Mouse (Mus musculus): Measurements from ENCODE around the gene Armh3. TPM values are rescaled to one million over a fixed set of nuclear protein-coding genes. Genes with fewer than 3 reads are reported as not detected.
A peak's percentile ranks its signal among the peaks of the same experiment; 100 is the strongest.

The Armh3 gene
- total and polyA plus RNA-seq, 3 experiments = 4.1 to 10.8 TPM; not detected in 1

- Histone ChIP-seq H3K9ac (ENCODE audit: control insufficient read depth, low read depth, low read length, poor library complexity, severe bottlenecking) (no peak overlapping the region), H3K4me1 (ENCODE audit: control insufficient read depth in 1 of 2, insufficient read depth in 2 of 2, low read length in 2 of 2) (peaks cover 0 to 4% of the 10 kb centered on the region in 2 experiments; a peak in 1 of 4 replicates), H3K36me3 (ENCODE audit: control insufficient read depth in 1 of 2, insufficient read depth in 2 of 2, low read length in 2 of 2) (peaks cover 0 to 6% of the 10 kb centered on the region in 2 experiments; a peak in 2 of 4 replicates), H3K4me3 (ENCODE audit: control insufficient read depth in 1 of 2, insufficient read depth in 1 of 2, low read depth in 2 of 2, low read length in 2 of 2) (no peak overlapping the region), H3K27ac (ENCODE audit: control insufficient read depth, low read depth, low read length) (no peak overlapping the region), H3K27me3 (ENCODE audit: control insufficient read depth in 1 of 2, insufficient read depth in 2 of 2, low read length in 2 of 2) (no peaks in the 10 kb centered on the region), H3K79me2 (ENCODE audit: control insufficient read depth, insufficient read depth, low read length, poor library complexity) (no peaks in the 10 kb centered on the region), H3K9me3 (replicated peaks; ENCODE audit: insufficient read depth, low read length) (no peaks in the 10 kb centered on the region)
- no peak for DNase-seq (ENCODE audit: low read depth, low spot score)
- TF ChIP-seq MAX (IDR thresholded peaks at IDR 0.05; ENCODE audit: low read length) (no peak), NELFE (IDR thresholded peaks at IDR 0.05; ENCODE audit: low read depth, low read length) (no peak), USF2 (IDR thresholded peaks at IDR 0.05; ENCODE audit: borderline replicate concordance in 1 of 2, insufficient read depth in 1 of 2, low read depth in 1 of 2, low read length in 2 of 2) (no peak)
Observed at GRCm38 (mm10) chr19:45833665-45834064, 164.6 kb downstream of the Armh3 start.

GRCm38 (mm10) chr19:45830679-45831078, 167.6 kb downstream of the Armh3 start:
- Histone ChIP-seq H3K79me2 (ENCODE audit: control insufficient read depth, insufficient read depth, low read length, poor library complexity) (no peaks in the 10 kb centered on the region), H3K4me1 (ENCODE audit: control insufficient read depth in 1 of 2, insufficient read depth in 2 of 2, low read length in 2 of 2) (no peaks in the 10 kb centered on the region), H3K27ac (ENCODE audit: control insufficient read depth, low read depth, low read length) (no peak overlapping the region), H3K9ac (ENCODE audit: control insufficient read depth, low read depth, low read length, poor library complexity, severe bottlenecking) (no peak overlapping the region), H3K36me3 (ENCODE audit: control insufficient read depth in 1 of 2, insufficient read depth in 2 of 2, low read length in 2 of 2) (peaks cover 0 to under 1% of the 10 kb centered on the region in 2 experiments; a peak in 1 of 4 replicates), H3K9me3 (replicated peaks; ENCODE audit: insufficient read depth, low read length) (no peaks in the 10 kb centered on the region), H3K4me3 (ENCODE audit: control insufficient read depth in 1 of 2, insufficient read depth in 1 of 2, low read depth in 2 of 2, low read length in 2 of 2) (no peak overlapping the region), H3K27me3 (ENCODE audit: control insufficient read depth in 1 of 2, insufficient read depth in 2 of 2, low read length in 2 of 2) (no peaks in the 10 kb centered on the region)
- no peak for TF ChIP-seq BHLHE40 (IDR thresholded peaks at IDR 0.05; ENCODE audit: borderline replicate concordance, low read depth, low read length)
- no peak for TF ChIP-seq KAT2A (conservative IDR thresholded peaks at IDR 0.05; ENCODE audit: low read depth, low read length)
- no peak for TF ChIP-seq RCOR1 (IDR thresholded peaks at IDR 0.05; ENCODE audit: low read depth, low read length)
- no peak for TF ChIP-seq USF2 (IDR thresholded peaks at IDR 0.05; ENCODE audit: borderline replicate concordance in 1 of 2, insufficient read depth in 1 of 2, low read depth in 1 of 2, low read length in 2 of 2)
- TF ChIP-seq JUND (IDR thresholded peaks at IDR 0.05; ENCODE audit: low read depth, low read length) = no peak
- no peak for TF ChIP-seq SIN3A (IDR thresholded peaks at IDR 0.05; ENCODE audit: low read length)
- no peak for TF ChIP-seq SMC3 (IDR thresholded peaks at IDR 0.05; ENCODE audit: low read depth, low read length)
- TF ChIP-seq GATA1 (IDR thresholded peaks at IDR 0.05; ENCODE audit: low read depth, low read length) = no peak
- no peak for TF ChIP-seq MYB (IDR thresholded peaks at IDR 0.05; ENCODE audit: low read depth, low read length)
- no peak for TF ChIP-seq ZC3H11A (IDR thresholded peaks at IDR 0.05; ENCODE audit: low read depth, low read length)
- TF ChIP-seq TCF12 (IDR thresholded peaks at IDR 0.05; ENCODE audit: low read depth, low read length) = no peak
- no peak for TF ChIP-seq MEF2A (IDR thresholded peaks at IDR 0.05; ENCODE audit: extremely low read depth, insufficient replicate concordance, low read depth, low read length, poor library complexity, severe bottlenecking)
- no peak for DNase-seq (ENCODE audit: low read depth, low spot score)

GRCm38 (mm10) chr19:45827736-45828135, 170.6 kb downstream of the Armh3 start:
- H3K4me1 ChIP-seq (ENCODE audit: control insufficient read depth in 1 of 2, insufficient read depth in 2 of 2, low read length in 2 of 2) = no peaks in the 10 kb centered on the region
- H3K9ac ChIP-seq (ENCODE audit: control insufficient read depth, low read depth, low read length, poor library complexity, severe bottlenecking) = no peak overlapping the region
- no peaks in the 10 kb centered on the region for H3K36me3 ChIP-seq (ENCODE audit: control insufficient read depth in 1 of 2, insufficient read depth in 2 of 2, low read length in 2 of 2)
- H3K9me3 ChIP-seq (replicated peaks; ENCODE audit: insufficient read depth, low read length) = no peaks in the 10 kb centered on the region
- TF ChIP-seq SIN3A (IDR thresholded peaks at IDR 0.05; ENCODE audit: low read length) (no peak), CTCF (IDR thresholded peaks at IDR 0.05 in 2 of 3, conservative IDR thresholded peaks at IDR 0.05 in 1 of 3; ENCODE audit: control insufficient read depth in 1 of 3, insufficient read depth in 1 of 3, low read depth in 2 of 3, low read length in 3 of 3, poor library complexity in 1 of 3, severe bottlenecking in 1 of 3) (peak in 2 of 3 experiments; percentile 41 to 48; a peak in 4 of 6 replicates)
- H3K27me3 ChIP-seq (ENCODE audit: control insufficient read depth in 1 of 2, insufficient read depth in 2 of 2, low read length in 2 of 2) = no peaks in the 10 kb centered on the region
- peak; percentile 42 for DNase-seq (ENCODE audit: low read depth, low spot score)
- H3K4me3 ChIP-seq (ENCODE audit: control insufficient read depth in 1 of 2, insufficient read depth in 1 of 2, low read depth in 2 of 2, low read length in 2 of 2) = no peak overlapping the region
- no peak overlapping the region for H3K27ac ChIP-seq (ENCODE audit: control insufficient read depth, low read depth, low read length)
- H3K79me2 ChIP-seq (ENCODE audit: control insufficient read depth, insufficient read depth, low read length, poor library complexity) = no peaks in the 10 kb centered on the region

Measured in MEL (cell line).